Mouse (Mus musculus): ENCODE results near the gene Sdk1.

DNA sequence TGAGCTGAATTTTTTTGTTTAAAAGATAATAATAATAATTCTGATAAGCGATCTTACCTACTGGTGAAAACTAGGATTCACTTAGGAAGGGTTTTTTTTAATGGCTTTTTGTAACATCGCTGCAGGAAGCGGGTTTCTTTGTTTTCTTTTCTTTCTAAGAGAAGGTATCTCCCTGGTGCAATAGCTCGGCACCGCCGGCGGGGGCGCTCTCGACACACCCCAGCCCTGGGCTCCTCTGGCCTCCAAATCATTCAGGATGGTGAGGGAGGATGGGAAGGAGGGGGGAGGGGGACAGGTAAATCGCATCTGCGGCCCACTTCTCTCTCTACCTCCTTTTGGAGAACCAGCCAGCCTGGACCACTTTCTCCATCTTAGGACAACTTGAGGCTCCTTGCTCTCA, 971.0 kb downstream of the Sdk1 start:
- TF ChIP-seq CTCF (IDR thresholded peaks at IDR 0.05; ENCODE audit: control insufficient read depth, insufficient read depth, insufficient replicate concordance, low read depth, low read length): peak; percentile 80
- no peak for TF ChIP-seq POLR2A (IDR thresholded peaks at IDR 0.05; ENCODE audit: control insufficient read depth, low read depth, low read length)

All from testis, adult 2 months (tissue).